23 mouse cellular contexts compared by ENCODE assay signal in the genomic region with DNA sequence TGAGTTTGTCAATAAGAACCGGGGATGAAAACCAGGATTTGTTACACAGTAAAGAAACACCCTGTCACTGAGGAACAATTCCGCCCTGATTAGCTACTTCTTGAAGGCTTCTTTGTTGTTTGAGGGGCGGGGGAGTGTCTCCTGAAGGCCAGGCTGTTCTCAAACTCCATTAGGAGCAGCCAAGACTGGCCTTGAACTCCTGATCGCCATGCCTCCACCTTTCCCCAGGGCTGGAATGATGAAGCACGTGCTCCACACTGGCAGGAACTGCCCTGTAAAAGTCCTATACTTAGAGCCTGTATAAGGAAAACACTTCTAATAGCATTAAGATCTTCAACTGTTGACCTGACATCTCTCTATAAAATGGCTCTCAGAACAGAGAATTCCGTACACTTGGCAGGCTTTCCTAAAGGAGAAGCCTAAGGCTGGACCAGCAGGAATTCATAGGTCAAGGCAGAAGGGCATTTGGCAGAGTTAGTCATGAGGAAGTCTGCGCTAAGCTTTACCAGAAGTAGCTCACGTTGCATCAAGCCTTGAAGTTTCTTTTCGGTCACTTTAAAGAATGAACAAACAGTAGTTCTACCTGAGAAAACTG. TPM values are rescaled to one million over a fixed set of nuclear protein-coding genes. Genes with fewer than 3 reads are reported as not detected.
DNase-seq lines count a peak whose midpoint lies in the region; ATAC-seq lines count a peak whose summit lies in the region.
"Had no signal": no experiment of that assay in that cellular context is flagged by ENCODE, and none has a peak within 500 bp of the region (broad histone marks: within the 10 kb centered on the region; RNA-seq: fewer than 3 reads in every experiment).

No protein-coding gene starts in this region.

- no peak overlapping the region for H3K27ac ChIP-seq in kidney, embryonic 16.5 days (ENCODE audit: low read length)
- peak overlapping the region; percentile 49; the same call in 1 of the 2 replicates for H3K27ac ChIP-seq in midbrain, embryonic 10.5 days (replicated peaks)
- H3K27ac ChIP-seq in midbrain, embryonic 16.5 days (ENCODE audit: low read length), result no peak overlapping the region
- H3K27ac ChIP-seq: embryonic facial prominence, embryonic 15.5 days; hindbrain, embryonic 13.5 days; limb, embryonic 12.5 days; liver, embryonic 12.5 days had no signal

- no peak overlapping the region for H3K4me2 ChIP-seq in kidney, embryonic 16.5 days (replicated peaks; ENCODE audit: low read depth, low read length)
- no peak overlapping the region for H3K4me2 ChIP-seq in midbrain, embryonic 16.5 days (ENCODE audit: low read length)
- H3K4me2 ChIP-seq: embryonic facial prominence, embryonic 15.5 days; heart, embryonic 11.5 days; hindbrain, embryonic 13.5 days; limb, embryonic 12.5 days; liver, embryonic 12.5 days had no signal

- H3K4me3 ChIP-seq in kidney, embryonic 16.5 days (ENCODE audit: low read length), result no peak overlapping the region
- H3K4me3 ChIP-seq in midbrain, embryonic 10.5 days, result no peak overlapping the region
- no peak overlapping the region for H3K4me3 ChIP-seq in midbrain, embryonic 16.5 days (ENCODE audit: low read depth, low read length)
- H3K4me3 ChIP-seq: embryonic facial prominence, embryonic 15.5 days; hindbrain, embryonic 13.5 days; limb, embryonic 12.5 days; liver, embryonic 12.5 days had no signal

- ATAC-seq in kidney, embryonic 16.5 days (ENCODE audit: low FRiP score, low TSS enrichment), result no peak
- no peak for ATAC-seq in midbrain, embryonic 16.5 days
- ATAC-seq in granulocyte monocyte progenitor cell, adult 5-6 weeks (replicated peaks; ENCODE audit: poor library complexity, severe bottlenecking), result no peak
- ATAC-seq: CD4-positive, CD25-positive, alpha-beta regulatory T cell, adult 4 months; forebrain, postnatal 0 days; inflammation-experienced regulatory T-cells, adult 6 months; liver, embryonic 12.5 days had no signal

- H3K4me1 ChIP-seq in kidney, embryonic 16.5 days (ENCODE audit: insufficient read depth, low read length), result 0 out of 2 replicates have a peak, but pooled peaks cover 4% of the 10 kb centered on the region
- H3K4me1 ChIP-seq in midbrain, embryonic 10.5 days, result peaks cover 31% of the 10 kb centered on the region
- no peaks in the 10 kb centered on the region for H3K4me1 ChIP-seq in midbrain, embryonic 16.5 days (ENCODE audit: control insufficient read depth, insufficient read depth, low read length)
- H3K4me1 ChIP-seq: embryonic facial prominence, embryonic 15.5 days; limb, embryonic 12.5 days; liver, embryonic 12.5 days had no signal

- H3K36me3 ChIP-seq in kidney, embryonic 16.5 days (ENCODE audit: insufficient read depth, low read length), result no peaks in the 10 kb centered on the region
- H3K36me3 ChIP-seq in midbrain, embryonic 10.5 days, result peaks cover 23% of the 10 kb centered on the region
- H3K36me3 ChIP-seq in midbrain, embryonic 16.5 days (ENCODE audit: control insufficient read depth, insufficient read depth, low read length), result no peaks in the 10 kb centered on the region
- H3K36me3 ChIP-seq: embryonic facial prominence, embryonic 15.5 days; hindbrain, embryonic 13.5 days; limb, embryonic 12.5 days; liver, embryonic 12.5 days had no signal

- peak; percentile 30 for DNase-seq in kidney, adult 9 months
- no peak for DNase-seq in midbrain, embryonic 10.5 days (ENCODE audit: low spot score)
- peak; percentile 71 for DNase-seq in R1 (ENCODE audit: low read depth, low spot score)
- DNase-seq in testis, postnatal 10 days (ENCODE audit: low spot score), result peak; percentile 64
- no peak for DNase-seq in thymus, postnatal 14 days
- DNase-seq: cerebellum, adult 2 months; cerebellum, postnatal 36 days; forebrain, postnatal 0 days; heart, postnatal 10 days; lung, postnatal 36 days; thymus, adult 18-20 months had no signal

- peaks cover 2% of the 10 kb centered on the region; the same call in 1 of the 2 replicates for H3K27me3 ChIP-seq in kidney, embryonic 16.5 days (ENCODE audit: insufficient read depth, low read length)
- H3K27me3 ChIP-seq in midbrain, embryonic 10.5 days (ENCODE audit: low read depth, poor library complexity, severe bottlenecking), result no peaks in the 10 kb centered on the region
- H3K27me3 ChIP-seq in midbrain, embryonic 16.5 days (ENCODE audit: control insufficient read depth, insufficient read depth, low read depth, low read length), result no peaks in the 10 kb centered on the region
- H3K27me3 ChIP-seq: embryonic facial prominence, embryonic 15.5 days; hindbrain, embryonic 13.5 days; limb, embryonic 12.5 days; liver, embryonic 12.5 days had no signal

- WGBS in kidney, embryonic 16.5 days, result 61% methylated on average over 9 of the region's 9 CpGs
- 54% methylated on average over 9 of the region's 9 CpGs for WGBS in midbrain, embryonic 10.5 days
- WGBS in midbrain, embryonic 16.5 days, result 50% methylated on average over 9 of the region's 9 CpGs

- no peaks in the 10 kb centered on the region for H3K9me3 ChIP-seq in kidney, embryonic 16.5 days (ENCODE audit: low read length)
- no peaks in the 10 kb centered on the region for H3K9me3 ChIP-seq in midbrain, embryonic 10.5 days (replicated peaks)
- H3K9me3 ChIP-seq in midbrain, embryonic 16.5 days (replicated peaks; ENCODE audit: control insufficient read depth, low read length, poor library complexity, severe bottlenecking), result no peaks in the 10 kb centered on the region
- H3K9me3 ChIP-seq: embryonic facial prominence, embryonic 15.5 days; hindbrain, embryonic 13.5 days; limb, embryonic 12.5 days; liver, embryonic 12.5 days had no signal

- H3K9ac ChIP-seq in kidney, embryonic 16.5 days (replicated peaks; ENCODE audit: low read length), result no peak overlapping the region
- no peak overlapping the region for H3K9ac ChIP-seq in midbrain, embryonic 16.5 days (ENCODE audit: low read depth, low read length)
- H3K9ac ChIP-seq: embryonic facial prominence, embryonic 15.5 days; forebrain, postnatal 0 days; hindbrain, embryonic 13.5 days; limb, embryonic 12.5 days; liver, embryonic 12.5 days had no signal

RNA-seq across cellular contexts. Expression of a gene that starts 6.1 kb away (rescaled TPM):
- polyA plus RNA-seq in kidney, embryonic 16.5 days (2015; fragmentation: Nextera tagmentation; extraction: Ambion mirVana), result 6.3 and 7.2 TPM in 2 replicates
- polyA plus RNA-seq in midbrain, embryonic 10.5 days (2016; fragmentation: Nextera tagmentation; extraction: Ambion mirVana), result 8.5 and 12.4 TPM in 2 replicates
- polyA plus RNA-seq in midbrain, embryonic 16.5 days (2015; fragmentation: Nextera tagmentation; extraction: Ambion mirVana), result 8.7 and 9.6 TPM in 2 replicates
- total RNA-seq in granulocyte monocyte progenitor cell, adult 5-6 weeks (2014; fragmentation: Nextera tagmentation), result not detected in 2 replicates
- not detected in 2 replicates for total RNA-seq in granulocyte monocyte progenitor cell, adult 5-6 weeks (2017)
- total RNA-seq: megakaryocyte-erythroid progenitor cell, adult 5-6 weeks; monocyte, adult 5-6 weeks had no signal
- polyA plus RNA-seq: CD4-positive, CD25-positive, alpha-beta regulatory T cell, adult 4 months; inflammation-experienced regulatory T-cells, adult 6 months had no signal

Comparison
In these comparisons a context has a peak if more than half of its experiments do, and no peak if none do; other contexts are left out.
1. DNase-seq: peak in kidney, adult 9 months (single experiment), R1 (single experiment) and testis, postnatal 10 days (single experiment); none in midbrain, embryonic 10.5 days (single experiment) and thymus, postnatal 14 days (single experiment).